Mouse (Mus musculus) embryonic facial prominence, embryonic 15.5 days (tissue): Measurements from ENCODE around the gene Elovl6. TPM values are rescaled to one million over a fixed set of nuclear protein-coding genes. Genes with fewer than 3 reads are reported as not detected.
A peak's percentile ranks its signal among the peaks of the same experiment; 100 is the strongest.

ENCODE experiments used
- ATAC-seq: fragments of 200-750 bp; cut with Nextera tagmentation; 2 replicates; pipeline ENCODE4 v1.8.0; 2017; ENCODE audit warnings: low read depth, moderate TSS enrichment; ENCODE audit not compliant: insufficient number of reproducible peaks, low FRiP score, low TSS enrichment
- H3K27ac ChIP-seq: fragments of 300-500 bp; sonication (generic); replicated peaks from 2 replicates; pipeline ENCODE4 v1.5.1; 2015; ENCODE audit warnings: mild to moderate bottlenecking, inconsistent platforms
- H3K27me3 ChIP-seq: fragments of 300-500 bp; sonication (generic); 2 replicates; pipeline ENCODE4 v1.6.1; 2015; ENCODE audit warnings: inconsistent platforms
- H3K36me3 ChIP-seq: fragments of 300-500 bp; sonication (generic); 2 replicates; pipeline ENCODE4 v1.6.1; 2015; ENCODE audit warnings: mild to moderate bottlenecking, inconsistent platforms
- H3K4me1 ChIP-seq: fragments of 300-500 bp; sonication (generic); 2 replicates; pipeline ENCODE4 v1.6.1; 2015; ENCODE audit warnings: inconsistent platforms
- H3K4me2 ChIP-seq: fragments of 300-500 bp; sonication (generic); replicated peaks from 2 replicates; pipeline ENCODE4 v1.6.1; 2015; ENCODE audit warnings: mild to moderate bottlenecking, inconsistent platforms
- H3K4me3 ChIP-seq: fragments of 300-500 bp; sonication (generic); replicated peaks from 2 replicates; pipeline ENCODE4 v1.5.1; 2015; ENCODE audit warnings: mild to moderate bottlenecking, inconsistent platforms
- H3K9ac ChIP-seq: fragments of 300-500 bp; sonication (generic); 2 replicates; pipeline ENCODE4 v1.6.1; 2015; ENCODE audit warnings: inconsistent platforms
- H3K9me3 ChIP-seq: fragments of 300-500 bp; sonication (generic); replicated peaks from 2 replicates; pipeline ENCODE4 v1.6.1; 2016; ENCODE audit warnings: inconsistent platforms
- WGBS: fragments of 180-500 bp; shearing (Covaris S2); methylation state at CpG from one replicate; pipeline ENCODE4 v1.1.7; 2015; 5-methylcytosine and 5-hydroxymethylcytosine counted together
- polyA plus RNA-seq: library from polyadenylated mRNA; unstranded; fragments of >200 nt; fragmentation: Nextera tagmentation; extraction: Ambion mirVana; gene quantifications from 2 replicates; pipeline ENCODE4 v1.2.1, GENCODE M21; 2015

Elovl6 gene
- polyA plus RNA-seq, 1 experiment from 2014 or later: 34.6 TPM

GRCm38 (mm10) chr3:129622705-129623104, 90.5 kb downstream of the Elovl6 start:
- no peak overlapping the region for H3K4me3 ChIP-seq
- no peak overlapping the region for H3K4me2 ChIP-seq
- no peaks in the 10 kb centered on the region for H3K4me1 ChIP-seq
- H3K9me3 ChIP-seq: no peaks in the 10 kb centered on the region
- no peaks in the 10 kb centered on the region for H3K27me3 ChIP-seq
- no peaks in the 10 kb centered on the region for H3K36me3 ChIP-seq
- no peak for ATAC-seq
- no peak overlapping the region for H3K27ac ChIP-seq
- WGBS: 91% methylated on average over 5 of the region's 5 CpGs
- no peak overlapping the region for H3K9ac ChIP-seq

DNA sequence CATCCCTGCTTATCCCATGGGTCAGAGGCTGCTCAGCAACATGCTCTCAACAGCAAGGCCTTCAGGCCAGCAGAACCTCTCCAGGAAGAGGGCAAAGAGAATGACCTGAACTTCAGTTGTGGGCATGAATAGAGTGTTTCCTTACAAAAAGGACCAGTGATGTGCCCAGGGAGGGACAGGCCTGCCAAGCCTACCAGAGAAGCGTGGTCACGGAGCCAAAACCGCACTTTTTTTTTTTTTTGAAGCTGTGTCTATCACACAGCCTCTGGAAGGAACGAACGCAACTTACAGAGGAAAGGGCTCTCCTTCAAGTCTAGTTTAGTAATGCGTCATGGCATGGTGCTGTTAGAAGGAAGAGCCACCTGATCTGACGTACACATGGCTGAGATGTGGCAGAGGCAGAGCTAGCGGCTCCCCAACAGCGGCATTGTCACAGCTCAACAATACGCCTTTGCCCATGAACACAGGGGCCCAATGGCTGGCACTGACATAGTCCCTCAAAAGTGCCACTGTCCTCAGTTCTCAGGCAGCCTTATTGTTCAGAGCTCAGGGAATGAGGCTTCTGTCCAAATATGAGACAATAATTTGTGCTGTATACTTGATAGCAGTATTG, 92.1 kb downstream of the Elovl6 start:
- no peak overlapping the region for H3K27ac ChIP-seq
- ATAC-seq: no peak
- WGBS: 93% methylated on average over 10 of the region's 10 CpGs

DNA sequence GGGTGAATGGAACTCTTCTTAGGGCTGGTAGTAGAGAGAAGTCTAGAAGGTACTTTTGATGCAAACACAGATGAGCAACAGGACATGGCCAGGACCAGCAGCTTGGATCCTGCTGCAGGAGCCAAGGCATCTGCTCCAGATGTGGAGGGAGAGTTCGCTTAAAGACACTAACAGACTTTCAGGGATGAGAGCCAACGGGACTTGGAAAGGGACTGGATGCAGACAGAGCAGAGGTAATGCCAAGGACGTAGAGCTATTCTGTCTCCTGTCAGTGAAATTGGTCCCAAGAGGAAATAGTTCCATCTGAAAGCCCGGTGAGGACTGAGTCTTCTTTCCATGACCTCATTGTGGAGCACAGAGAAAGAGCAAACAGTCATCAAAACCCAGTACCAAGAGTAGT, 95.1 kb downstream of the Elovl6 start:
- Histone ChIP-seq H3K27me3 (no peaks in the 10 kb centered on the region), H3K9ac (no peak overlapping the region), H3K4me3 (no peak overlapping the region), H3K27ac (peak overlapping the region; percentile 28; the same call in 1 of the 2 replicates), H3K4me1 (no peaks in the 10 kb centered on the region), H3K36me3 (peaks cover 6% of the 10 kb centered on the region; the same call in 1 of the 2 replicates), H3K9me3 (no peaks in the 10 kb centered on the region), H3K4me2 (no peak overlapping the region)
- no peak for ATAC-seq
- 66% methylated on average over 4 of the region's 4 CpGs for WGBS

More for the DNA sequence above, 92.1 kb downstream of the Elovl6 start:
- H3K4me3 ChIP-seq: no peak overlapping the region
- H3K9me3 ChIP-seq: no peaks in the 10 kb centered on the region
- H3K9ac ChIP-seq: no peak overlapping the region
- H3K4me2 ChIP-seq: no peak overlapping the region
- H3K36me3 ChIP-seq: no peaks in the 10 kb centered on the region
- H3K27me3 ChIP-seq: no peaks in the 10 kb centered on the region
- H3K4me1 ChIP-seq: no peaks in the 10 kb centered on the region

- H3K27me3 ChIP-seq: no peaks in the 10 kb centered on the region
- H3K9ac ChIP-seq: no peak overlapping the region
- 54% methylated on average over 1 of the region's 1 CpGs for WGBS
- no peak overlapping the region for H3K4me3 ChIP-seq
- no peak overlapping the region for H3K27ac ChIP-seq
- no peak for ATAC-seq
- peaks cover 8% of the 10 kb centered on the region; the same call in 1 of the 2 replicates for H3K36me3 ChIP-seq
- H3K4me2 ChIP-seq: no peak overlapping the region
- no peaks in the 10 kb centered on the region for H3K4me1 ChIP-seq
- no peaks in the 10 kb centered on the region for H3K9me3 ChIP-seq
Observed at GRCm38 (mm10) chr3:129631018-129631417, 98.9 kb downstream of the Elovl6 start.

DNA sequence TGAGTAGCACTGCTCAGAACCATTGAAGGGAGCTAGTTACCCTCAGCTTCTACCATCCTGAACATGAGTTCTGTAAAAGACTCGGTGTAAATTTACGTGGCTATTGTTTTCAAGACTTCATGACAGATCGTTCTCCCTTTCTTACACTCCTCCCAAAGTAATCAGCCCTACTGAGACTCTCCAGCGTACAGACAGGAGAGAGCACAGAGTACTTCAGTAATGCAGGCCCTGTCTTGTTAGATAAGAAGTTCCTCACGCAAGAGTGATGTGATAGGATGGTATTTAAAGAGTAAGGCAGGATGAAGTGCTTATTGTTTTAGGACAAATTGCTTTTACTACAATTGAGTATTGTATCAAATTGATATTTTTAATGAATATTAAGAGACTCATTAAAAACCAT, 99.7 kb downstream of the Elovl6 start:
- peaks cover 8% of the 10 kb centered on the region; the same call in 1 of the 2 replicates for H3K36me3 ChIP-seq
- 88% methylated on average over 5 of the region's 5 CpGs for WGBS
- ATAC-seq: no peak

DNA sequence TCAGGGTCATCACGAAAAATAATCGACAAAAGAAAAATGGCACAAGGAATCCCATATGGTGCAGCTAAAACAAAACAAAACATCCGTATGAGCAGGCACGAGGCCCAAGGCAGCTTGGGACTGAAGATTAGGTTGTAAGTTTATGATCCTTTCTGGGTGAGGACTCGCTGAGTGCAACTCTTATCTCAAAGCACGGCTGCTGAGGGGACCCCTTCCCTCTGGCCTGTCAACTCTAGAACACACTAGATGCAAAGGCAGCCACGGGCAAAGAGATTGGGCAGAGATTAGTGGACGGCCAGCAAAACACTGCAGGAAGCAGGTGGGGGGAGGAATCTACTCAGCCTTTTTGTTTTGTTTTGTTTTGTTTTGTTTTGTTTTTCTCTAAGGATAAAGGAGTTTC, 101.4 kb downstream of the Elovl6 start:
- Histone ChIP-seq H3K4me3 (no peak overlapping the region), H3K27me3 (no peaks in the 10 kb centered on the region), H3K27ac (no peak overlapping the region), H3K9ac (no peak overlapping the region), H3K4me2 (no peak overlapping the region), H3K9me3 (no peaks in the 10 kb centered on the region), H3K36me3 (peaks cover 8% of the 10 kb centered on the region; the same call in 1 of the 2 replicates), H3K4me1 (no peaks in the 10 kb centered on the region)
- ATAC-seq: no peak
- WGBS: 76% methylated on average over 8 of the region's 8 CpGs

More for the DNA sequence above, 99.7 kb downstream of the Elovl6 start:
- Histone ChIP-seq H3K9ac (no peak overlapping the region), H3K4me1 (no peaks in the 10 kb centered on the region), H3K4me3 (no peak overlapping the region), H3K27me3 (no peaks in the 10 kb centered on the region), H3K4me2 (no peak overlapping the region), H3K27ac (no peak overlapping the region), H3K9me3 (no peaks in the 10 kb centered on the region)

DNA sequence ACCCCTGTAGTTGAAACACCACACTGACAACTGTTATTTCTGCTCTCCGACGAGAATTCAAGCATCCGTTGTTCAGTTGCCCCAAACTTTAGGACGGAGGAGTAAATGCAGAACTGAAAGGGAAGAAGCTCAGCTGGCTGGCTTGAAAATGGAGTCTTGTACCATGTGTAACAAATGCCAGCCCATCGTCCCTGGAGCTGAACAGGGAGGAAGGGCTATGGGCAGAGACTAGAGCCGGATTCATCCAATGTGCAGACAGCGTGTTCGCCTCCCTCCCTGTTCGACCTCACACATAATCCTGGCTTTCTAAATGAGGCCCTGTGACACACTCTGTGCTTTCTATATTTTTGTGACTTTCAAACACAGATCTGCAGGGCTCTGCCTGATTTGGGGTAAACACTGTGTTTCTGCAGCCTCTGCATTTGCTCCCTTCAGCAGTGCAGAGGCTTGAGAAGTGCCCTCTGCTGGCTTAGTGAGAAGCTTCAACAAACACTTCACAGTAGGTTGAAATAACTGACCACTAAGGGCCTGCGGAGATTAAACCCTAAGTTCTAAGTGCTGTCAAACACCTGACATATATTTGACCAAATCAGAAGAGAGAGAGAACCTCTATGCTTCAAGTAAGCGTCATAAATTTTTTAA, 102.2 kb downstream of the Elovl6 start:
- Histone ChIP-seq H3K4me1 (no peaks in the 10 kb centered on the region), H3K36me3 (peaks cover 8% of the 10 kb centered on the region; the same call in 1 of the 2 replicates), H3K27ac (0 out of 2 replicates have a peak overlapping the region, but pooled peaks have one; percentile 39), H3K4me2 (no peak overlapping the region), H3K27me3 (no peaks in the 10 kb centered on the region), H3K9me3 (no peaks in the 10 kb centered on the region), H3K9ac (no peak overlapping the region), H3K4me3 (no peak overlapping the region)
- no peak for ATAC-seq
- WGBS: 79% methylated on average over 11 of the region's 11 CpGs

- no peak overlapping the region for H3K4me2 ChIP-seq
- no peaks in the 10 kb centered on the region for H3K9me3 ChIP-seq
- H3K36me3 ChIP-seq: 0 out of 2 replicates have a peak, but pooled peaks cover 2% of the 10 kb centered on the region
- H3K27me3 ChIP-seq: no peaks in the 10 kb centered on the region
- WGBS: 74% methylated on average over 6 of the region's 6 CpGs
- no peak overlapping the region for H3K27ac ChIP-seq
- H3K9ac ChIP-seq: no peak overlapping the region
- no peak overlapping the region for H3K4me3 ChIP-seq
- no peak for ATAC-seq
- H3K4me1 ChIP-seq: peaks cover 7% of the 10 kb centered on the region; the same call in 1 of the 2 replicates
Observed at GRCm38 (mm10) chr3:129637446-129637845, 105.3 kb downstream of the Elovl6 start.

GRCm38 (mm10) chr3:129639701-129640100, 107.5 kb downstream of the Elovl6 start:
- peaks cover 7% of the 10 kb centered on the region; the same call in 1 of the 2 replicates for H3K4me1 ChIP-seq
- 51% methylated on average over 5 of the region's 5 CpGs for WGBS
- no peak overlapping the region for H3K9ac ChIP-seq
- H3K4me2 ChIP-seq: no peak overlapping the region
- no peaks in the 10 kb centered on the region for H3K9me3 ChIP-seq
- 0 out of 2 replicates have a peak overlapping the region, but pooled peaks have one; percentile 28 for H3K27ac ChIP-seq
- no peak for ATAC-seq
- H3K36me3 ChIP-seq: no peaks in the 10 kb centered on the region
- H3K27me3 ChIP-seq: no peaks in the 10 kb centered on the region
- H3K4me3 ChIP-seq: no peak overlapping the region

DNA sequence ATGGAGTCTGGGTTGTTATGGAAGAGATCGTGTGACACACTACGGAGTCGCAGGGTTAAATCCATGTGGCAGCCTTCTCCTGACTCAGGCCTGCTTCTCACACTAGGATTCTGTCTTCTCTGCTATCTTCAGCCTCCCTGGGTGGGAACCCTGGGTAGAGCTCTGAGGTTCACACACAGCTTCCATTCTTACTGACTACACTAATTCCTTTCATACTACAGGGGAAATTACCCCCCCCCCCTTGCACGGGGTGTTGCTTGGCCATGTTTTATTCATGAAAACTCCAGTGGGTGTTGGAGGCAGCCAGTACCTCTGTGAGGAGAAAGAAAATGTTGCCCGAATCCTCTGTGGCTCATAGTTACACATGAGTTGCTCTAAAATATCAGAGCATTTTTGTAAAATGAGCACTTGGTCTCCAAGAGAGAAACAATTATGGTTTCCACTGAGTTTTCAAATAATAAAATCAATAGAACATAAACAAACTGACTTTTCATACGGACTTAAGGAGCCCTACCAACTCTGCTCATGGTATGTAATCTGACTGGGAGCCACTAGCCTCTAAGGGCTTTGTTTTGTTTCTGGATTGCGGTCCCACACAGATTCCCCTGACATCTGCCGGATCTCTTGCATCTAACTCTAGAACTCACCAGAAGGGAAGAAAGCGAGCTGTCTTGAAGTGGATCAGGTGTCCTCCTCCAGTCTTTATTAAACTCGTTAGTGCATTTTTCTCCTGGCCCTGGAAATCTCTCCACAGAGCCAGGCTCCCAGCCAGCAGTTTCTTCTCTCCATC, 108.3 kb downstream of the Elovl6 start:
- no peak overlapping the region for H3K9ac ChIP-seq
- ATAC-seq: peak; percentile 57
- H3K4me2 ChIP-seq: no peak overlapping the region
- no peaks in the 10 kb centered on the region for H3K36me3 ChIP-seq
- WGBS: 50% methylated on average over 10 of the region's 10 CpGs
- H3K4me1 ChIP-seq: peaks cover 7% of the 10 kb centered on the region; the same call in 1 of the 2 replicates
- H3K4me3 ChIP-seq: no peak overlapping the region
- H3K9me3 ChIP-seq: no peaks in the 10 kb centered on the region
- peak overlapping the region; percentile 28; the same call in 1 of the 2 replicates for H3K27ac ChIP-seq
- no peaks in the 10 kb centered on the region for H3K27me3 ChIP-seq

DNA sequence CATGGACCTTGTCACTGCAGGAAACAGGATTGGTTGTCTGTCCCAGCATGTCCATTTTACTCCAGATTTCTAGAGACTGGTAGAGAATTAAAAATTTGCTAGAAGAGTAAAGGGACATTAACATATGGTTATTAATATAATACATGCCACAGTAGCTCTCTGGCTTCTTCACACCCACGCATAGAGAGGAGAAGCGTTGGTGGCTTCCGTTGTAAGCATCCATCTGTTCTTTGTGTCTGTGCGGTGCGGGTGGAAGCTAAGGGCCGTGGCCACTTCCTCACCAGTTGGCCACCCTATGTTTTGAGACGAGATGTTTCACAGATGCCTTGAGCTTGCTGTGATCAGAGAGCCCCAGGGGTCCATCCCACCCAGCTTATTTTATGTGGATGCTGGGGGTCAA, 109.5 kb downstream of the Elovl6 start:
- Histone ChIP-seq H3K9me3 (no peaks in the 10 kb centered on the region), H3K27me3 (no peaks in the 10 kb centered on the region), H3K36me3 (no peaks in the 10 kb centered on the region), H3K4me1 (peaks cover 7% of the 10 kb centered on the region; the same call in 1 of the 2 replicates), H3K9ac (no peak overlapping the region), H3K27ac (no peak overlapping the region), H3K4me2 (no peak overlapping the region), H3K4me3 (no peak overlapping the region)
- ATAC-seq: no peak
- WGBS: 85% methylated on average over 7 of the region's 7 CpGs
